Mouse (Mus musculus) cortical plate, adult 2 months (tissue): Measurements from ENCODE around the gene Tmem8.

Experiments
- CTCF ChIP-seq: fragments of 200-500 bp; IDR thresholded peaks from 2 replicates; pipeline ENCODE4 v1.5.1; 2011; ENCODE audit warnings: mild to moderate bottlenecking, control low read depth, low read length; ENCODE audit not compliant: insufficient read depth; ENCODE audit errors: extremely low read depth
- POLR2A ChIP-seq: fragments of 200-500 bp; IDR thresholded peaks from 2 replicates; pipeline ENCODE4 v1.6.1; 2011; ENCODE audit warnings: mild to moderate bottlenecking, low read length, control low read depth; ENCODE audit not compliant: insufficient read depth; ENCODE audit errors: extremely low read depth

DNA sequence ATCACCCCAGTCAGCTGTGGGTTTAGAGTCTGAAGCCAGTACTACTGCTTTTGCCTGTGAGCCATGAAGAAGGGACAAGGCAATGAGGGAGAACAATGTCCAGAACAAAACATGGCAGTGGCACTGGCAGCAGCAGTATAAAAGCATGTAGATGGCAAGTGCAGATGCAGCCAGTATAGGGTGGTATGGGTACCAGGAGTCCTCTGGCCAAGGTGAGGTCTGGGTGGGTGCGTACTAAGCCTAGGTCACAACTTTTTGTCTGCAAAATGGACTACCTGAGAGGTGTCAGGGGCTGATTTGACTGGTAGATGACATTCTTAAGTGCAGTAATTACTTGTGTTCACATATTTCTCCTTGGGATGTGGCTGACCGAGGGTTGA, 24.6 kb downstream of the Tmem8 start:
- TF ChIP-seq CTCF = no peak
- no peak for TF ChIP-seq POLR2A
